Mouse (Mus musculus) kidney, adult 9 months (tissue): ENCODE measurements around the gene Fam155a.
"Not testable (repeated sequence)": the region's sequence is repeated elsewhere in the genome, so short reads cannot be mapped to it uniquely, and the experiment has no call there.

Source experiments
- DNase-seq: peaks from one replicate; pipeline ENCODE4 v3.0.0; 2022

Fam155a gene

GRCm38 (mm10) chr8:9393246-9393645 lies 377.7 kb downstream of the Fam155a start:
- peak; percentile 13 for DNase-seq

- not testable (repeated sequence) for DNase-seq
Measured at GRCm38 (mm10) chr8:9390229-9390628, 380.7 kb downstream of the Fam155a start.

- DNase-seq, result no peak
Measured at GRCm38 (mm10) chr8:9369201-9369600, 401.8 kb downstream of the Fam155a start.

GRCm38 (mm10) chr8:9367721-9368120 lies 403.2 kb downstream of the Fam155a start:
- DNase-seq, result peak; percentile 52

- no peak for DNase-seq
Measured at GRCm38 (mm10) chr8:9365381-9365780, 405.6 kb downstream of the Fam155a start.

- DNase-seq, result peak; percentile 63
Measured at GRCm38 (mm10) chr8:9348523-9349135, 422.3 kb downstream of the Fam155a start.

- DNase-seq, result no peak
Measured at GRCm38 (mm10) chr8:9347163-9347562, 423.8 kb downstream of the Fam155a start.

GRCm38 (mm10) chr8:9344136-9344535 lies 426.8 kb downstream of the Fam155a start:
- DNase-seq, result no peak

GRCm38 (mm10) chr8:9342998-9343397 lies 428.0 kb downstream of the Fam155a start:
- no peak for DNase-seq

GRCm38 (mm10) chr8:9342593-9342992 lies 428.4 kb downstream of the Fam155a start:
- DNase-seq, result no peak

GRCm38 (mm10) chr8:9337905-9338304 lies 433.1 kb downstream of the Fam155a start:
- no peak for DNase-seq

- no peak for DNase-seq
Measured at GRCm38 (mm10) chr8:9335933-9336303, 435.0 kb downstream of the Fam155a start.

- DNase-seq, result no peak
Measured at GRCm38 (mm10) chr8:9335285-9335932, 435.6 kb downstream of the Fam155a start.

- no peak for DNase-seq
Measured at GRCm38 (mm10) chr8:9332766-9333165, 438.2 kb downstream of the Fam155a start.

GRCm38 (mm10) chr8:9309456-9309855 lies 461.5 kb downstream of the Fam155a start:
- DNase-seq, result peak; percentile 11

GRCm38 (mm10) chr8:9303526-9304135 lies 467.3 kb downstream of the Fam155a start:
- no peak for DNase-seq

- no peak for DNase-seq
Measured at GRCm38 (mm10) chr8:9295046-9295445, 475.9 kb downstream of the Fam155a start.

- no peak for DNase-seq
Measured at GRCm38 (mm10) chr8:9292532-9292931, 478.4 kb downstream of the Fam155a start.

- no peak for DNase-seq
Measured at GRCm38 (mm10) chr8:9288015-9288729, 482.8 kb downstream of the Fam155a start.

- DNase-seq, result no peak
Measured at GRCm38 (mm10) chr8:9274117-9274516, 496.8 kb downstream of the Fam155a start.

- DNase-seq, result no peak
Measured at GRCm38 (mm10) chr8:9264378-9264777, 506.6 kb downstream of the Fam155a start.

- no peak for DNase-seq
Measured at GRCm38 (mm10) chr8:9261527-9261926, 509.4 kb downstream of the Fam155a start.

- no peak for DNase-seq
Measured at GRCm38 (mm10) chr8:9255316-9255715, 515.6 kb downstream of the Fam155a start.

GRCm38 (mm10) chr8:9252991-9253390 lies 518.0 kb downstream of the Fam155a start:
- DNase-seq, result no peak
